Comparison of ENCODE assay signal across 18 mouse cellular contexts in genomic region chr6:108145241-108145640, GRCm38 (mm10). TPM values are rescaled to one million over a fixed set of nuclear protein-coding genes. Genes with fewer than 3 reads are reported as not detected.
DNase-seq lines count a peak whose midpoint lies in the region; ATAC-seq lines count a peak whose summit lies in the region.
"Had no signal": no experiment of that assay in that cellular context is flagged by ENCODE, and none has a peak within 500 bp of the region (broad histone marks: within the 10 kb centered on the region; RNA-seq: fewer than 3 reads in every experiment).

No protein-coding gene starts in this region.

- H3K27ac ChIP-seq in forebrain, embryonic 10.5 days = 0 out of 2 replicates have a peak overlapping the region, but pooled peaks have one; percentile 26
- H3K27ac ChIP-seq in forebrain, embryonic 11.5 days (ENCODE audit: low read depth, low read length) = no peak overlapping the region
- H3K27ac ChIP-seq in midbrain, embryonic 10.5 days (replicated peaks) = peak overlapping the region; percentile 59
- no peak overlapping the region for H3K27ac ChIP-seq in midbrain, embryonic 14.5 days (replicated peaks; ENCODE audit: low read depth, low read length)
- H3K27ac ChIP-seq in forebrain, embryonic 13.5 days = peak overlapping the region; percentile 55
- peak overlapping the region; percentile 34; the same call in 1 of the 2 replicates for H3K27ac ChIP-seq in hindbrain, embryonic 15.5 days (replicated peaks)
- H3K27ac ChIP-seq: embryonic facial prominence, embryonic 12.5 days; intestine, embryonic 15.5 days; liver, embryonic 15.5 days had no signal

- no peak overlapping the region for H3K4me3 ChIP-seq in forebrain, embryonic 10.5 days
- H3K4me3 ChIP-seq in forebrain, embryonic 11.5 days (ENCODE audit: low read depth, low read length) = no peak overlapping the region
- no peak overlapping the region for H3K4me3 ChIP-seq in midbrain, embryonic 10.5 days
- H3K4me3 ChIP-seq in midbrain, embryonic 14.5 days (replicated peaks; ENCODE audit: low read depth, low read length) = no peak overlapping the region
- no peak overlapping the region for H3K4me3 ChIP-seq in forebrain, embryonic 13.5 days
- H3K4me3 ChIP-seq in hindbrain, embryonic 15.5 days = no peak overlapping the region
- H3K4me3 ChIP-seq: embryonic facial prominence, embryonic 12.5 days; heart, embryonic 12.5 days; intestine, embryonic 15.5 days; liver, embryonic 15.5 days; myocyte had no signal

- H3K4me2 ChIP-seq in forebrain, embryonic 11.5 days (ENCODE audit: low read depth, low read length, severe bottlenecking) = no peak overlapping the region
- no peak overlapping the region for H3K4me2 ChIP-seq in midbrain, embryonic 14.5 days (ENCODE audit: low read length)
- no peak overlapping the region for H3K4me2 ChIP-seq in forebrain, embryonic 13.5 days
- H3K4me2 ChIP-seq in hindbrain, embryonic 15.5 days = no peak overlapping the region
- H3K4me2 ChIP-seq: embryonic facial prominence, embryonic 12.5 days; heart, embryonic 12.5 days; intestine, embryonic 15.5 days; liver, embryonic 15.5 days had no signal

- no peak for ATAC-seq in forebrain, embryonic 11.5 days (replicated peaks; ENCODE audit: low FRiP score)
- no peak for ATAC-seq in midbrain, embryonic 14.5 days (ENCODE audit: low FRiP score, low TSS enrichment)
- ATAC-seq in forebrain, embryonic 13.5 days = peak; percentile 20; the same call in 1 of the 2 replicates
- no peak for ATAC-seq in hindbrain, embryonic 15.5 days (ENCODE audit: low FRiP score, low read depth)
- ATAC-seq: intestine, embryonic 15.5 days; lung, postnatal 0 days had no signal

- H3K9ac ChIP-seq in forebrain, embryonic 11.5 days (ENCODE audit: low read length) = no peak overlapping the region
- H3K9ac ChIP-seq in midbrain, embryonic 14.5 days (replicated peaks; ENCODE audit: low read length) = no peak overlapping the region
- H3K9ac ChIP-seq in forebrain, embryonic 13.5 days = no peak overlapping the region
- no peak overlapping the region for H3K9ac ChIP-seq in hindbrain, embryonic 15.5 days
- H3K9ac ChIP-seq: embryonic facial prominence, embryonic 12.5 days; heart, embryonic 12.5 days; intestine, embryonic 15.5 days; liver, embryonic 15.5 days had no signal

- no peaks in the 10 kb centered on the region for H3K9me3 ChIP-seq in forebrain, embryonic 10.5 days
- H3K9me3 ChIP-seq in forebrain, embryonic 11.5 days (ENCODE audit: control insufficient read depth, low read length) = no peaks in the 10 kb centered on the region
- H3K9me3 ChIP-seq in midbrain, embryonic 10.5 days (replicated peaks) = no peaks in the 10 kb centered on the region
- H3K9me3 ChIP-seq in midbrain, embryonic 14.5 days (ENCODE audit: control insufficient read depth, low read length) = no peaks in the 10 kb centered on the region
- H3K9me3 ChIP-seq in forebrain, embryonic 13.5 days (replicated peaks) = no peaks in the 10 kb centered on the region
- H3K9me3 ChIP-seq in hindbrain, embryonic 15.5 days = no peaks in the 10 kb centered on the region
- H3K9me3 ChIP-seq: embryonic facial prominence, embryonic 12.5 days; heart, embryonic 12.5 days; intestine, embryonic 15.5 days; liver, embryonic 15.5 days had no signal

- no peaks in the 10 kb centered on the region for H3K27me3 ChIP-seq in forebrain, embryonic 10.5 days (ENCODE audit: poor library complexity, severe bottlenecking)
- H3K27me3 ChIP-seq in forebrain, embryonic 11.5 days (ENCODE audit: control insufficient read depth, insufficient read depth, low read length) = no peaks in the 10 kb centered on the region
- no peaks in the 10 kb centered on the region for H3K27me3 ChIP-seq in midbrain, embryonic 10.5 days (ENCODE audit: low read depth, poor library complexity, severe bottlenecking)
- H3K27me3 ChIP-seq in midbrain, embryonic 14.5 days (ENCODE audit: control insufficient read depth, insufficient read depth, low read length) = no peaks in the 10 kb centered on the region
- H3K27me3 ChIP-seq in forebrain, embryonic 13.5 days = no peaks in the 10 kb centered on the region
- no peaks in the 10 kb centered on the region for H3K27me3 ChIP-seq in hindbrain, embryonic 15.5 days
- H3K27me3 ChIP-seq: CH12.LX; embryonic facial prominence, embryonic 12.5 days; heart, embryonic 12.5 days; intestine, embryonic 15.5 days; liver, embryonic 15.5 days had no signal

- WGBS in forebrain, embryonic 10.5 days = 70% methylated on average over 3 of the region's 3 CpGs
- 52% methylated on average over 3 of the region's 3 CpGs for WGBS in forebrain, embryonic 11.5 days
- 67% methylated on average over 3 of the region's 3 CpGs for WGBS in midbrain, embryonic 10.5 days
- 32% methylated on average over 3 of the region's 3 CpGs for WGBS in midbrain, embryonic 14.5 days
- WGBS in forebrain, embryonic 13.5 days = 43% methylated on average over 3 of the region's 3 CpGs
- 18% methylated on average over 3 of the region's 3 CpGs for WGBS in hindbrain, embryonic 15.5 days

- H3K4me1 ChIP-seq in forebrain, embryonic 10.5 days = peaks cover 25% of the 10 kb centered on the region
- H3K4me1 ChIP-seq in forebrain, embryonic 11.5 days (replicated peaks; ENCODE audit: control insufficient read depth, insufficient read depth, low read length) = no peaks in the 10 kb centered on the region
- H3K4me1 ChIP-seq in midbrain, embryonic 10.5 days = peaks cover 22% of the 10 kb centered on the region
- peaks cover 9% of the 10 kb centered on the region; the same call in 1 of the 2 replicates for H3K4me1 ChIP-seq in midbrain, embryonic 14.5 days (ENCODE audit: control insufficient read depth, insufficient read depth, low read length)
- H3K4me1 ChIP-seq in forebrain, embryonic 13.5 days = peaks cover 13% of the 10 kb centered on the region
- H3K4me1 ChIP-seq in hindbrain, embryonic 15.5 days (replicated peaks) = peaks cover 8% of the 10 kb centered on the region
- H3K4me1 ChIP-seq: embryonic facial prominence, embryonic 12.5 days; heart, embryonic 12.5 days; intestine, embryonic 15.5 days; liver, embryonic 15.5 days had no signal

- no peak for DNase-seq in forebrain, embryonic 10.5 days (ENCODE audit: extremely low spot score, low spot score)
- no peak for DNase-seq in forebrain, embryonic 11.5 days (ENCODE audit: low spot score)
- DNase-seq in midbrain, embryonic 10.5 days (ENCODE audit: low spot score) = no peak
- no peak for DNase-seq in midbrain, embryonic 14.5 days
- no peak for DNase-seq in cerebellum, postnatal 10 days
- DNase-seq in spleen, postnatal 14 days (ENCODE audit: low spot score in 2 of 2) = no peak
- DNase-seq: adrenal gland, adult 2 months; cerebellum, postnatal 25 days; thymus, postnatal 36 days had no signal

- H3K36me3 ChIP-seq in forebrain, embryonic 10.5 days (replicated peaks) = peaks cover 9% of the 10 kb centered on the region; the same call in 1 of the 2 replicates
- H3K36me3 ChIP-seq in forebrain, embryonic 11.5 days (ENCODE audit: control insufficient read depth, insufficient read depth, low read length) = no peaks in the 10 kb centered on the region
- 0 out of 2 replicates have a peak, but pooled peaks cover 9% of the 10 kb centered on the region for H3K36me3 ChIP-seq in midbrain, embryonic 10.5 days
- no peaks in the 10 kb centered on the region for H3K36me3 ChIP-seq in midbrain, embryonic 14.5 days (ENCODE audit: control insufficient read depth, insufficient read depth, low read length)
- no peaks in the 10 kb centered on the region for H3K36me3 ChIP-seq in forebrain, embryonic 13.5 days (ENCODE audit: poor library complexity, severe bottlenecking)
- H3K36me3 ChIP-seq in hindbrain, embryonic 15.5 days = no peaks in the 10 kb centered on the region
- H3K36me3 ChIP-seq: intestine, embryonic 15.5 days; liver, embryonic 15.5 days had no signal

RNA-seq across cellular contexts. Expression of gene Sumf1, which starts 40.1 kb away (rescaled TPM):
- 12.8 and 13.0 TPM in 2 replicates for polyA plus RNA-seq in forebrain, embryonic 10.5 days (2016; fragmentation: Nextera tagmentation; extraction: Ambion mirVana)
- 15.0 and 17.4 TPM in 2 replicates for polyA plus RNA-seq in forebrain, embryonic 11.5 days (2014; fragmentation: Nextera tagmentation; extraction: Ambion mirVana)
- 11.4 and 12.6 TPM in 2 replicates for polyA plus RNA-seq in midbrain, embryonic 10.5 days (2016; fragmentation: Nextera tagmentation; extraction: Ambion mirVana)
- polyA plus RNA-seq in midbrain, embryonic 14.5 days (2014; fragmentation: Nextera tagmentation; extraction: Ambion mirVana) = 8.4 and 10.9 TPM in 2 replicates
- 12.6 and 13.6 TPM in 2 replicates for polyA plus RNA-seq in forebrain, embryonic 13.5 days (2015; fragmentation: Nextera tagmentation; extraction: Ambion mirVana)
- 11.9 and 12.8 TPM in 2 replicates for polyA plus RNA-seq in hindbrain, embryonic 15.5 days (2015; fragmentation: Nextera tagmentation; extraction: Ambion mirVana)

Comparison
In these comparisons a context has a peak if more than half of its experiments do, and no peak if none do; other contexts are left out.
1. H3K27ac ChIP-seq: peak in forebrain, embryonic 10.5 days (single experiment), midbrain, embryonic 10.5 days (single experiment), forebrain, embryonic 13.5 days (single experiment) and hindbrain, embryonic 15.5 days (single experiment); none in forebrain, embryonic 11.5 days (single experiment) and midbrain, embryonic 14.5 days (single experiment).